Mouse (Mus musculus) forebrain, embryonic 15.5 days (tissue): Measurements from ENCODE around the gene Pglyrp4. TPM values are rescaled to one million over a fixed set of nuclear protein-coding genes. Genes with fewer than 3 reads are reported as not detected.
A peak's percentile ranks its signal among the peaks of the same experiment; 100 is the strongest.
"Not testable (repeated sequence)": the region's sequence is repeated elsewhere in the genome, so short reads cannot be mapped to it uniquely, and the experiment has no call there.

Experiments
- ATAC-seq: fragments of 200-750 bp; cut with Nextera tagmentation; replicated peaks from 2 replicates; pipeline ENCODE4 v1.8.0; 2017; ENCODE audit warnings: mild to moderate bottlenecking, moderate TSS enrichment, moderate library complexity
- H3K27ac ChIP-seq: fragments of 300-500 bp; sonication (generic); replicated peaks from 2 replicates; pipeline ENCODE4 v1.5.1; 2015; ENCODE audit warnings: mild to moderate bottlenecking, inconsistent platforms
- H3K27me3 ChIP-seq: fragments of 300-500 bp; sonication (generic); 2 replicates; pipeline ENCODE4 v1.6.1; 2015; ENCODE audit warnings: inconsistent platforms
- H3K36me3 ChIP-seq: fragments of 300-500 bp; sonication (generic); 2 replicates; pipeline ENCODE4 v1.6.1; 2015; ENCODE audit warnings: mild to moderate bottlenecking, inconsistent platforms
- H3K4me1 ChIP-seq: fragments of 300-500 bp; sonication (generic); 2 replicates; pipeline ENCODE4 v1.6.1; 2015; ENCODE audit warnings: inconsistent platforms
- H3K4me2 ChIP-seq: fragments of 300-500 bp; sonication (generic); replicated peaks from 2 replicates; pipeline ENCODE4 v1.6.1; 2015; ENCODE audit warnings: mild to moderate bottlenecking, inconsistent platforms
- H3K4me3 ChIP-seq: fragments of 300-500 bp; sonication (generic); 2 replicates; pipeline ENCODE4 v1.5.1; 2015; ENCODE audit warnings: mild to moderate bottlenecking, inconsistent platforms
- H3K9ac ChIP-seq: fragments of 300-500 bp; sonication (generic); replicated peaks from 2 replicates; pipeline ENCODE4 v1.6.1; 2015; ENCODE audit warnings: mild to moderate bottlenecking, inconsistent platforms
- H3K9me3 ChIP-seq: fragments of 300-500 bp; sonication (generic); 2 replicates; pipeline ENCODE4 v1.6.1; 2016; ENCODE audit warnings: inconsistent platforms
- WGBS: fragments of 180-500 bp; shearing (Covaris S2); methylation state at CpG from one replicate; pipeline ENCODE4 v1.1.7; 2015; ENCODE audit warnings: mixed read lengths; 5-methylcytosine and 5-hydroxymethylcytosine counted together
- polyA plus RNA-seq: library from polyadenylated mRNA; unstranded; fragments of >200 nt; fragmentation: Nextera tagmentation; extraction: Ambion mirVana; gene quantifications from 2 replicates; pipeline ENCODE4 v1.2.1, GENCODE M21; 2015

The Pglyrp4 gene
- not detected in 2 replicates for polyA plus RNA-seq

GRCm38 (mm10) chr3:90726606-90727005 is at the start of gene Pglyrp4:
Gene Pglyrp4 (plus strand): TSS chr3:90726906.
- Histone ChIP-seq H3K4me1 (no peaks in the 10 kb centered on the region), H3K27me3 (no peaks in the 10 kb centered on the region), H3K27ac (no peak within 1 kb of the TSS), H3K9ac (no peak within 1 kb of the TSS), H3K4me3 (no peak within 1 kb of the TSS), H3K4me2 (no peak within 1 kb of the TSS), H3K9me3 (no peaks in the 10 kb centered on the region), H3K36me3 (no peaks in the 10 kb centered on the region)
- WGBS = 81% methylated on average over 3 of the region's 3 CpGs
- no peak for ATAC-seq

GRCm38 (mm10) chr3:90678656-90679055 is 48.0 kb upstream of the Pglyrp4 start:
- H3K9ac ChIP-seq = no peak overlapping the region
- ATAC-seq = no peak
- no peak overlapping the region for H3K4me2 ChIP-seq
- no peaks in the 10 kb centered on the region for H3K36me3 ChIP-seq
- WGBS = 67% methylated on average over 3 of the region's 3 CpGs
- no peak overlapping the region for H3K4me3 ChIP-seq
- H3K4me1 ChIP-seq = no peaks in the 10 kb centered on the region
- no peak overlapping the region for H3K27ac ChIP-seq
- H3K9me3 ChIP-seq = no peaks in the 10 kb centered on the region
- no peaks in the 10 kb centered on the region for H3K27me3 ChIP-seq

DNA sequence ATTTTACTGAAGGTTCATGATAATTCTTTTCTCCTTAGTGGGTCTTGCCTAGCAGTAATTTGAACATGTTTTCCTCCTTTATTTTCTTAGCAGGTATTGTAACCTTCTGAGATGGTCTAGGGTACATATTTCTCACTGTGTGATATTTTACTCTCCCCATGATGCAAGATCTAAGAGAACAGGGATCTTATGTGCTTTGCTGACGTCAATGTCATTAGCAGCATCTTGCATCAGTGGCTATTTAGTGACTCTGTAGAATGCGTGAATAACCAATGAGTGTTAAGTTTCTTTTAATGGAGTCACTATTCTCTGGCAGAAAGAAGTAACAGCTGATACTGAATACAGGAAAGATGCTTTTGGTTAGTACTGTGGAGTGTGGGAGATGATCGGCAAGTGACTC is 42.8 kb upstream of the Pglyrp4 start:
- WGBS = 90% methylated on average over 3 of the region's 3 CpGs
- Histone ChIP-seq H3K4me2 (no peak overlapping the region), H3K36me3 (no peaks in the 10 kb centered on the region), H3K4me3 (no peak overlapping the region), H3K9ac (no peak overlapping the region), H3K27ac (no peak overlapping the region), H3K9me3 (no peaks in the 10 kb centered on the region), H3K4me1 (no peaks in the 10 kb centered on the region), H3K27me3 (no peaks in the 10 kb centered on the region)
- no peak for ATAC-seq

GRCm38 (mm10) chr3:90686835-90687234 is 39.9 kb upstream of the Pglyrp4 start:
- Histone ChIP-seq H3K27me3 (no peaks in the 10 kb centered on the region), H3K4me2 (no peak overlapping the region), H3K4me3 (no peak overlapping the region), H3K36me3 (no peaks in the 10 kb centered on the region), H3K4me1 (no peaks in the 10 kb centered on the region), H3K9me3 (no peaks in the 10 kb centered on the region), H3K9ac (no peak overlapping the region), H3K27ac (no peak overlapping the region)
- 90% methylated on average over 2 of the region's 2 CpGs for whole genome bisulfite sequencing
- no peak for ATAC-seq

DNA sequence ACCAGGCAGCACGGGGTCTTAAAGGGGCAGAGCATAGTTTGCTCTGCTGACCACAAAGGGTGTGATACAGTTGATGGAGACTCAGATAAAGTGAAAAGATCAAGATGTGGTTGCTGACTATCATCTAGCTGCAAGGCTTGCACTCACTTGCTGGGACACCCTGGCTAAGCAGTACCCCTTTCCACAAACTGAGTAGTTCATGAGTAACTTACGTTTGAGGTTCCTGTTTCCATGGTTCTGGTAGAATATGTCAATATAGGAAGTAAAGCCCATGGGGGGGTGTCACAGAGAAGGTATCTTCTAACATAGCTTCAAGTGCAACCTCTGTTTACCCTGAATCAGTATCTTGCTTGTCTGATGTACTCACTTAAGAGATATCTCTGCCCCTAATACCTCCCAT is 33.2 kb upstream of the Pglyrp4 start:
- ATAC-seq = no peak
- Histone ChIP-seq H3K4me3 (no peak overlapping the region), H3K9ac (no peak overlapping the region), H3K27me3 (no peaks in the 10 kb centered on the region), H3K9me3 (no peaks in the 10 kb centered on the region), H3K4me1 (no peaks in the 10 kb centered on the region), H3K4me2 (no peak overlapping the region), H3K27ac (no peak overlapping the region), H3K36me3 (no peaks in the 10 kb centered on the region)
- WGBS = 78% methylated on average over 2 of the region's 2 CpGs

DNA sequence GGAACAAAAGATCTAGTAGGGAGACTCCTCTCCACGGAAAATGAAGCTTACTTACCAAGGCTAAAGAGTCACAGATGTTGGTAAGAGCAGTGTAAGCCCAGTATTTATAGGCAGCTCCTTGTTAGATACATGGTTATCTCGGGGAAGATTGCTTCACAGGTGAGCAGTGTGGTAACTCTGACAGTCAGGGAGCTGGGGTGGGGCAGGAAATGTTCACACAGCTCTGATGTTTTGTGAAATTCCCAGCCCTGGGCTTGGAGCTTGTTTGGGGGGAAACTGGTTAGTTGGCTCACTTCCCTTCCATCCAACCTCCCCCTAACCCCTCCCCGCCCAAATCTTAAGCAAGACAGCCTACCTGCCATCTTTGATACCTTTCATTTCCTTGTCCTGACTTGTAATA is 31.1 kb upstream of the Pglyrp4 start, which contains the start of gene S100a9:
S100a9 (minus strand) TSS at position 109 of the 400 bp plus-strand sequence.
- Histone ChIP-seq H3K27ac (no peak within 1 kb of the TSS), H3K4me2 (no peak within 1 kb of the TSS), H3K36me3 (no peaks in the 10 kb centered on the region), H3K9ac (no peak within 1 kb of the TSS), H3K4me3 (no peak within 1 kb of the TSS), H3K9me3 (no peaks in the 10 kb centered on the region), H3K4me1 (no peaks in the 10 kb centered on the region), H3K27me3 (no peaks in the 10 kb centered on the region)
- WGBS = 67% methylated on average over 3 of the region's 3 CpGs
- ATAC-seq = no peak

- no peak overlapping the region for H3K27ac ChIP-seq
- no peaks in the 10 kb centered on the region for H3K9me3 ChIP-seq
- H3K36me3 ChIP-seq = no peaks in the 10 kb centered on the region
- no peak for ATAC-seq
- H3K4me3 ChIP-seq = no peak overlapping the region
- no peaks in the 10 kb centered on the region for H3K4me1 ChIP-seq
- H3K4me2 ChIP-seq = no peak overlapping the region
- WGBS = 93% methylated on average over 2 of the region's 2 CpGs
- H3K27me3 ChIP-seq = no peaks in the 10 kb centered on the region
- no peak overlapping the region for H3K9ac ChIP-seq
Measured at GRCm38 (mm10) chr3:90702244-90702643, 24.5 kb upstream of the Pglyrp4 start.

- Histone ChIP-seq H3K4me3 (no peak overlapping the region), H3K9me3 (no peaks in the 10 kb centered on the region), H3K27me3 (no peaks in the 10 kb centered on the region), H3K36me3 (no peaks in the 10 kb centered on the region), H3K9ac (no peak overlapping the region), H3K27ac (no peak overlapping the region), H3K4me1 (no peaks in the 10 kb centered on the region), H3K4me2 (no peak overlapping the region)
- no peak for ATAC-seq
- 26% methylated on average over 4 of the region's 4 CpGs for WGBS
Measured at GRCm38 (mm10) chr3:90708523-90709202, 18.0 kb upstream of the Pglyrp4 start.

DNA sequence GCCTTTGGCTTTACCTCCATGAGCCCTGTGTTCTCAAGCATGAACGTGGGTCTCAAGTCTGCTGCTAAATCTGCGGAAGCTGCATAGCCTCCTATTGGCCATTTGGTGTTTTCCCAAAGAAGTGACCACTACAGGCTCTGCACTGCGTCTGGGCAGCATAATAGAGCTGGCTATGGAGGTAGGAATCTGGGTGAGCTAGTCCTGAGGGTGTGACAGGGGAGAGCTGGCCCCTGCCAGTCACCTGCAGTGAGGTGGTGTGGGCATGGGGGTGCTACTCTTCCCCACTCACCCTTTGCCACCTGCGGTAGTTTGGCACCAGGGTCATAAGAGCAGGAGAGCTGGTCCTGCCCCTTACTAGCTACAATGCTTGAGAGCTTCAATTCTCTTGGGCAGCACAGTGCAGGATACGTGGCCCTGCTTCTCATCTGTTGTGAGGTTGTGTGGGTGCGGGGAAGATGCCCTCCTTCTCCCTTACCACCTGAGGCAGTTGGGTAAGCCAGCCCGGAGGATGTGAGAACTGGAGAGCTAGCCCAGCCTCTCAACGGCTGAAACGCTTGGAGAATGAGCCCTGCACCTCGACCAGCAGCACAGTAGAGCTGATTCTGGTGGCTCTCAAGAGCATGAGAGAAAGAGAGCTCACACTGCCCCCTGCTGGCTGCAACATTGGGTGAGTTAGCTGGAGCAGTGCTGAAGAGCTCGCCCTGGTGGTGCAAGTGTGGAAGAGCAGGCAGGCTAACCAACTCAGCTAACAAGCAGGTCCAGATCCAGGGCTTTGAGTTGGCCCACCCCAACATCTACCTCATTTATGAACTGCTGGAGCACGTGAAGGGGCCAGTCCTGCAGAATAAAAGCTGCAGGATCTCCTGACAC is 16.9 kb upstream of the Pglyrp4 start:
- Histone ChIP-seq H3K27me3 (no peaks in the 10 kb centered on the region), H3K36me3 (no peaks in the 10 kb centered on the region), H3K4me1 (no peaks in the 10 kb centered on the region), H3K9ac (no peak overlapping the region), H3K4me2 (no peak overlapping the region), H3K27ac (no peak overlapping the region), H3K4me3 (no peak overlapping the region), H3K9me3 (no peaks in the 10 kb centered on the region)
- peak; percentile 41; the same call in 1 of the 2 replicates for ATAC-seq
- 51% methylated on average over 12 of the region's 12 CpGs for WGBS

GRCm38 (mm10) chr3:90749658-90750057 is 23.0 kb downstream of the Pglyrp4 start:
- Histone ChIP-seq H3K4me3 (no peak overlapping the region), H3K4me2 (no peak overlapping the region), H3K27me3 (no peaks in the 10 kb centered on the region), H3K27ac (no peak overlapping the region), H3K36me3 (no peaks in the 10 kb centered on the region), H3K9ac (no peak overlapping the region), H3K9me3 (no peaks in the 10 kb centered on the region), H3K4me1 (no peaks in the 10 kb centered on the region)
- WGBS = 100% methylated on average over 1 of the region's 1 CpGs
- ATAC-seq = no peak

GRCm38 (mm10) chr3:90777776-90778175 is 51.1 kb downstream of the Pglyrp4 start, which contains the start of gene Gm5849:
Gene Gm5849 (minus strand): TSS chr3:90777876.
- H3K4me1 ChIP-seq, H3K27ac ChIP-seq, H3K9me3 ChIP-seq, H3K36me3 ChIP-seq, H3K27me3 ChIP-seq, H3K9ac ChIP-seq, ATAC-seq, H3K4me2 ChIP-seq, H3K4me3 ChIP-seq: not testable (repeated sequence)
- 84% methylated on average over 1 of the region's 1 CpGs for WGBS
